Comparison of ENCODE assay signal across 15 mouse cellular contexts in genomic region chr2:159054451-159054850, GRCm38 (mm10).
DNase-seq lines count a peak whose midpoint lies in the region; ATAC-seq and TF ChIP-seq lines count a peak whose summit lies in the region.
"Had no signal": no experiment of that assay in that cellular context is flagged by ENCODE, and none has a peak within 500 bp of the region (broad histone marks: within the 10 kb centered on the region; RNA-seq: fewer than 3 reads in every experiment).

No protein-coding gene starts in this region.

- H3K9me3 ChIP-seq in midbrain, embryonic 11.5 days (ENCODE audit: control insufficient read depth, low read length) = no peaks in the 10 kb centered on the region; the same call in 1 of the 2 replicates
- H3K9me3 ChIP-seq in midbrain, postnatal 0 days (ENCODE audit: low read length) = no peaks in the 10 kb centered on the region
- H3K9me3 ChIP-seq in midbrain, embryonic 14.5 days (ENCODE audit: control insufficient read depth, low read length) = no peaks in the 10 kb centered on the region
- H3K9me3 ChIP-seq: forebrain, embryonic 15.5 days; heart, embryonic 15.5 days; hindbrain, embryonic 12.5 days; limb, embryonic 10.5 days; stomach, embryonic 15.5 days had no signal

- no peak overlapping the region for H3K9ac ChIP-seq in midbrain, embryonic 11.5 days (ENCODE audit: low read length)
- H3K9ac ChIP-seq in midbrain, postnatal 0 days (replicated peaks; ENCODE audit: low read length, poor library complexity, severe bottlenecking) = no peak overlapping the region
- H3K9ac ChIP-seq in midbrain, embryonic 14.5 days (replicated peaks; ENCODE audit: low read length) = no peak overlapping the region
- H3K9ac ChIP-seq: forebrain, embryonic 15.5 days; heart, embryonic 15.5 days; hindbrain, embryonic 12.5 days; liver, postnatal 0 days; stomach, embryonic 15.5 days had no signal

- H3K4me2 ChIP-seq in midbrain, embryonic 11.5 days = no peak overlapping the region
- H3K4me2 ChIP-seq in midbrain, postnatal 0 days (ENCODE audit: low read depth, low read length, poor library complexity, severe bottlenecking) = no peak overlapping the region
- H3K4me2 ChIP-seq in midbrain, embryonic 14.5 days (ENCODE audit: low read length) = no peak overlapping the region
- H3K4me2 ChIP-seq: forebrain, embryonic 15.5 days; heart, embryonic 15.5 days; hindbrain, embryonic 12.5 days; stomach, embryonic 15.5 days had no signal

- H3K36me3 ChIP-seq in midbrain, embryonic 11.5 days (ENCODE audit: control insufficient read depth, insufficient read depth, low read length) = no peaks in the 10 kb centered on the region
- no peaks in the 10 kb centered on the region for H3K36me3 ChIP-seq in midbrain, postnatal 0 days (ENCODE audit: insufficient read depth, low read length)
- no peaks in the 10 kb centered on the region for H3K36me3 ChIP-seq in midbrain, embryonic 14.5 days (ENCODE audit: control insufficient read depth, insufficient read depth, low read length)
- H3K36me3 ChIP-seq: forebrain, embryonic 15.5 days; heart, embryonic 15.5 days; hindbrain, embryonic 12.5 days; limb, embryonic 10.5 days; stomach, embryonic 15.5 days had no signal

- DNase-seq in gastrocnemius, postnatal 25 days = peak; percentile 63
- DNase-seq in gastrocnemius, postnatal 14 days = no peak
- peak; percentile 51 for DNase-seq in midbrain, embryonic 11.5 days (ENCODE audit: low spot score, missing footprints)
- no peak for DNase-seq in midbrain, postnatal 0 days (ENCODE audit: low spot score)
- DNase-seq in adrenal gland, postnatal 10 days = peak; percentile 66
- DNase-seq in heart, postnatal 10 days = peak; percentile 18 to 25
- DNase-seq in right cerebral cortex, adult 2 months (ENCODE audit: low spot score in 2 of 2) = no peak
- DNase-seq in midbrain, embryonic 14.5 days = no peak

- WGBS in midbrain, embryonic 11.5 days = 87% methylated on average over 3 of the region's 3 CpGs
- 91% methylated on average over 3 of the region's 3 CpGs for WGBS in midbrain, postnatal 0 days
- WGBS in midbrain, embryonic 14.5 days = 94% methylated on average over 3 of the region's 3 CpGs

- no peak for ATAC-seq in midbrain, embryonic 11.5 days (ENCODE audit: low FRiP score)
- no peak for ATAC-seq in midbrain, postnatal 0 days (ENCODE audit: low FRiP score)
- ATAC-seq in midbrain, embryonic 14.5 days (ENCODE audit: low FRiP score, low TSS enrichment) = no peak

- no peak for TF ChIP-seq CTCF in midbrain, postnatal 0 days (IDR thresholded peaks at IDR 0.05)

- no peak overlapping the region for H3K27ac ChIP-seq in midbrain, embryonic 11.5 days (ENCODE audit: low read depth, low read length)
- H3K27ac ChIP-seq in midbrain, postnatal 0 days (ENCODE audit: low read depth, low read length) = no peak overlapping the region
- H3K27ac ChIP-seq in midbrain, embryonic 14.5 days (replicated peaks; ENCODE audit: low read depth, low read length) = no peak overlapping the region
- H3K27ac ChIP-seq: forebrain, embryonic 15.5 days; heart, embryonic 15.5 days; hindbrain, embryonic 12.5 days; limb, embryonic 10.5 days; stomach, embryonic 15.5 days had no signal

- intact Hi-C loops in gastrocnemius, postnatal 14 days (cut with DNase I; ENCODE audit: low total_unique reads) = loop anchor here (5.0 kb wide), 3 partner anchors 113 to 1523 kb away; partner anchors contain the start of gene Mafb
- intact Hi-C loops in heart, postnatal 10 days (cut with DNase I) = loop anchor here (2.0 to 5.0 kb wide), 5 partner anchors 110 to 1538 kb away; partner anchors contain the start of gene Mafb

- no peaks in the 10 kb centered on the region for H3K27me3 ChIP-seq in midbrain, embryonic 11.5 days (ENCODE audit: control insufficient read depth, insufficient read depth, low read length)
- H3K27me3 ChIP-seq in midbrain, postnatal 0 days (ENCODE audit: insufficient read depth, low read length) = no peaks in the 10 kb centered on the region
- H3K27me3 ChIP-seq in midbrain, embryonic 14.5 days (ENCODE audit: control insufficient read depth, insufficient read depth, low read length) = no peaks in the 10 kb centered on the region
- H3K27me3 ChIP-seq: CH12.LX; forebrain, embryonic 15.5 days; heart, embryonic 15.5 days had no signal

- H3K4me3 ChIP-seq in midbrain, embryonic 11.5 days (ENCODE audit: low read depth, low read length) = no peak overlapping the region
- no peak overlapping the region for H3K4me3 ChIP-seq in midbrain, postnatal 0 days (ENCODE audit: low read depth, low read length)
- no peak overlapping the region for H3K4me3 ChIP-seq in midbrain, embryonic 14.5 days (replicated peaks; ENCODE audit: low read depth, low read length)
- H3K4me3 ChIP-seq: forebrain, embryonic 15.5 days; heart, embryonic 15.5 days; hindbrain, embryonic 12.5 days; limb, embryonic 10.5 days; stomach, embryonic 15.5 days had no signal

- no peaks in the 10 kb centered on the region for H3K4me1 ChIP-seq in midbrain, embryonic 11.5 days (ENCODE audit: control insufficient read depth, insufficient read depth, low read length)
- no peaks in the 10 kb centered on the region for H3K4me1 ChIP-seq in midbrain, postnatal 0 days (ENCODE audit: insufficient read depth, low read length)
- no peaks in the 10 kb centered on the region for H3K4me1 ChIP-seq in midbrain, embryonic 14.5 days (ENCODE audit: control insufficient read depth, insufficient read depth, low read length)
- H3K4me1 ChIP-seq: forebrain, embryonic 15.5 days; heart, embryonic 15.5 days had no signal

Comparison
In these comparisons a context has a peak if more than half of its experiments do, and no peak if none do; other contexts are left out.
1. DNase-seq: peak in gastrocnemius, postnatal 25 days (single experiment), midbrain, embryonic 11.5 days (single experiment), adrenal gland, postnatal 10 days (single experiment) and heart, postnatal 10 days (2 of 2); none in gastrocnemius, postnatal 14 days (single experiment), midbrain, postnatal 0 days (single experiment), right cerebral cortex, adult 2 months (0 of 2) and midbrain, embryonic 14.5 days (single experiment).